Comparison of ENCODE assay signal across 12 mouse cellular contexts in genomic region chrX:16815965-16816364, GRCm38 (mm10).
"Had no signal": no experiment of that assay in that cellular context is flagged by ENCODE, and none has a peak within 500 bp of the region (broad histone marks: within the 10 kb centered on the region; RNA-seq: fewer than 3 reads in every experiment).

No protein-coding gene starts in this region.

- H3K9ac ChIP-seq: hindbrain, embryonic 13.5 days; limb, embryonic 15.5 days; neural tube, embryonic 12.5 days had no signal

- H3K9me3 ChIP-seq: hindbrain, embryonic 13.5 days; limb, embryonic 15.5 days; neural tube, embryonic 12.5 days had no signal

- ATAC-seq: hindbrain, postnatal 0 days had no signal

- H3K27ac ChIP-seq: hindbrain, embryonic 13.5 days; hindbrain, postnatal 0 days; kidney, postnatal 0 days; limb, embryonic 15.5 days; neural tube, embryonic 12.5 days had no signal

- H3K4me3 ChIP-seq: hindbrain, embryonic 13.5 days; limb, embryonic 15.5 days; neural tube, embryonic 12.5 days had no signal

- H3K36me3 ChIP-seq: hindbrain, embryonic 13.5 days; limb, embryonic 15.5 days; neural tube, embryonic 12.5 days had no signal

- H3K27me3 ChIP-seq: hindbrain, embryonic 13.5 days; limb, embryonic 15.5 days; neural tube, embryonic 12.5 days had no signal

- DNase-seq: kidney, adult 9 months; kidney, postnatal 36 days; layer of hippocampus, adult 9-11 months; layer of hippocampus, postnatal 36 days; lung, postnatal 36 days; midbrain, embryonic 14.5 days; thymus, postnatal 36 days had no signal

- H3K4me1 ChIP-seq: hindbrain, embryonic 13.5 days; limb, embryonic 15.5 days; neural tube, embryonic 12.5 days had no signal

- H3K4me2 ChIP-seq: hindbrain, embryonic 13.5 days; limb, embryonic 15.5 days; neural tube, embryonic 12.5 days had no signal
